Mouse (Mus musculus) megakaryocyte, embryonic 14.5 days (primary cell): ENCODE results near the gene Keg1.
"Not testable (repeated sequence)": the region's sequence is repeated elsewhere in the genome, so short reads cannot be mapped to it uniquely, and the experiment has no call there.

Experiments used
- FLI1 ChIP-seq: IDR thresholded peaks from 2 replicates; pipeline ENCODE4 v1.6.1; 2012; ENCODE audit warnings: low read length, inconsistent platforms, mixed read lengths
- GATA1 ChIP-seq: IDR thresholded peaks from 3 replicates; pipeline ENCODE4 v1.6.1; 2012; ENCODE audit warnings: mixed read lengths, low read length, inconsistent platforms, borderline replicate concordance

DNA sequence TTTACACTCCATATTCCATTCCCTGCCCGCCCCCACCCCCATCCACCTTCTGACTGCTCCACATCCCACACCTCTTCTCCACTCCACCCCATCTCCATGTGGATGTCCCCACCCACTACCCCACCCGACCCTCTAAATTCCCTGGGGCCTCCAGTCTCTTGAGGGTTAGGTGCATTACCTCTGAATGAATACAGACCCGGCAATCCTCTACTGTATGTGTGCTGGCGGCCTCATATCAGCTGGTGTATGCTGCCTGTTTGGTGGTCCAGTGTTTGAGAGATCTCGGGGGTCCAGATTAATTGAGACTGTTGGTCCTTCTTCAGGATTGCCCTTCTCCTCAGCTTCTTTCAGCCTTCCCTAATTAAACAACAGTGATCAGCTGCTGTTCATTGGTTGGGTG, 25.3 kb downstream of the Keg1 start:
- not testable (repeated sequence) for TF ChIP-seq GATA1, FLI1
